Mouse (Mus musculus): ENCODE measurements around the gene Ypel2. TPM values are rescaled to one million over a fixed set of nuclear protein-coding genes. Genes with fewer than 3 reads are reported as not detected.

The Ypel2 gene
- polyA plus RNA-seq, 1 experiment from 2014 or later: 9.6 TPM

- 85% methylated on average over 4 of the region's 4 CpGs for WGBS
- H3K27ac ChIP-seq: no peak overlapping the region
Measured at GRCm38 (mm10) chr11:87018081-87018480, 24.6 kb upstream of the Ypel2 start.

GRCm38 (mm10) chr11:87015691-87016090 is 22.2 kb upstream of the Ypel2 start:
- Histone ChIP-seq H3K4me2 (replicated peaks) (no peak overlapping the region), H3K27ac (no peak overlapping the region), H3K4me3 (no peak overlapping the region), H3K4me1 (no peaks in the 10 kb centered on the region), H3K36me3 (no peaks in the 10 kb centered on the region), H3K27me3 (no peaks in the 10 kb centered on the region), H3K9me3 (replicated peaks) (no peaks in the 10 kb centered on the region), H3K9ac (no peak overlapping the region)
- ATAC-seq (ENCODE audit: low FRiP score): no peak
- WGBS: 83% methylated on average over 3 of the region's 3 CpGs

More at GRCm38 (mm10) chr11:87018081-87018480, 24.6 kb upstream of the Ypel2 start:
- Histone ChIP-seq H3K9ac (no peak overlapping the region), H3K4me3 (no peak overlapping the region), H3K9me3 (replicated peaks) (no peaks in the 10 kb centered on the region), H3K4me2 (replicated peaks) (no peak overlapping the region), H3K36me3 (no peaks in the 10 kb centered on the region), H3K4me1 (no peaks in the 10 kb centered on the region), H3K27me3 (no peaks in the 10 kb centered on the region)
- ATAC-seq (ENCODE audit: low FRiP score): no peak

GRCm38 (mm10) chr11:87010476-87010875 is 17.0 kb upstream of the Ypel2 start:
- Histone ChIP-seq H3K27me3 (no peaks in the 10 kb centered on the region), H3K4me2 (replicated peaks) (no peak overlapping the region), H3K4me1 (peaks cover 5% of the 10 kb centered on the region), H3K36me3 (no peaks in the 10 kb centered on the region), H3K9me3 (replicated peaks) (no peaks in the 10 kb centered on the region), H3K27ac (no peak overlapping the region), H3K9ac (no peak overlapping the region), H3K4me3 (no peak overlapping the region)
- 27% methylated on average over 9 of the region's 9 CpGs for WGBS
- ATAC-seq (ENCODE audit: low FRiP score): peak; percentile 66; the same call in 1 of the 2 replicates

- Histone ChIP-seq H3K9me3 (replicated peaks) (no peaks in the 10 kb centered on the region), H3K4me2 (replicated peaks) (no peak overlapping the region), H3K36me3 (no peaks in the 10 kb centered on the region), H3K4me1 (peaks cover 5% of the 10 kb centered on the region), H3K27ac (peak overlapping the region; percentile 64), H3K9ac (no peak overlapping the region), H3K4me3 (no peak overlapping the region), H3K27me3 (no peaks in the 10 kb centered on the region)
- peak; percentile 81 for ATAC-seq (ENCODE audit: low FRiP score)
- WGBS: 18% methylated on average over 8 of the region's 8 CpGs
Measured at GRCm38 (mm10) chr11:87007371-87007770, 13.9 kb upstream of the Ypel2 start.

GRCm38 (mm10) chr11:87004960-87005755 is 11.7 kb upstream of the Ypel2 start:
- WGBS: 64% methylated on average over 12 of the region's 12 CpGs
- ATAC-seq (ENCODE audit: low FRiP score): no peak
- no peaks in the 10 kb centered on the region for H3K36me3 ChIP-seq

GRCm38 (mm10) chr11:87002078-87002829 is 8.7 kb upstream of the Ypel2 start:
- Histone ChIP-seq H3K9ac (no peak overlapping the region), H3K4me3 (no peak overlapping the region), H3K4me1 (no peaks in the 10 kb centered on the region), H3K4me2 (replicated peaks) (no peak overlapping the region), H3K27me3 (no peaks in the 10 kb centered on the region), H3K36me3 (no peaks in the 10 kb centered on the region), H3K27ac (no peak overlapping the region), H3K9me3 (replicated peaks) (no peaks in the 10 kb centered on the region)
- no peak for ATAC-seq (ENCODE audit: low FRiP score)
- WGBS: 85% methylated on average over 10 of the region's 10 CpGs

More at GRCm38 (mm10) chr11:87004960-87005755, 11.7 kb upstream of the Ypel2 start:
- no peak overlapping the region for H3K9ac ChIP-seq
- no peaks in the 10 kb centered on the region for H3K9me3 ChIP-seq (replicated peaks)
- peaks cover 5% of the 10 kb centered on the region for H3K4me1 ChIP-seq
- no peak overlapping the region for H3K4me3 ChIP-seq
- no peaks in the 10 kb centered on the region for H3K27me3 ChIP-seq
- no peak overlapping the region for H3K4me2 ChIP-seq (replicated peaks)
- no peak overlapping the region for H3K27ac ChIP-seq

GRCm38 (mm10) chr11:87001217-87001616 is 7.7 kb upstream of the Ypel2 start:
- no peak overlapping the region for H3K27ac ChIP-seq
- WGBS: 87% methylated on average over 8 of the region's 8 CpGs

GRCm38 (mm10) chr11:86996266-86996665 is 2.8 kb upstream of the Ypel2 start:
- Histone ChIP-seq H3K27me3 (no peaks in the 10 kb centered on the region; the same call in 1 of the 2 replicates), H3K36me3 (no peaks in the 10 kb centered on the region), H3K9me3 (replicated peaks) (no peaks in the 10 kb centered on the region), H3K9ac (no peak overlapping the region), H3K4me1 (peaks cover 25% of the 10 kb centered on the region), H3K27ac (no peak overlapping the region), H3K4me3 (no peak overlapping the region), H3K4me2 (replicated peaks) (no peak overlapping the region)
- ATAC-seq (ENCODE audit: low FRiP score): no peak
- WGBS: 49% methylated on average over 2 of the region's 2 CpGs

More at GRCm38 (mm10) chr11:87001217-87001616, 7.7 kb upstream of the Ypel2 start:
- Histone ChIP-seq H3K4me2 (replicated peaks) (no peak overlapping the region), H3K4me1 (no peaks in the 10 kb centered on the region), H3K9ac (no peak overlapping the region), H3K27me3 (no peaks in the 10 kb centered on the region), H3K9me3 (replicated peaks) (no peaks in the 10 kb centered on the region), H3K4me3 (no peak overlapping the region), H3K36me3 (no peaks in the 10 kb centered on the region)
- ATAC-seq (ENCODE audit: low FRiP score): no peak

GRCm38 (mm10) chr11:86995625-86996221 is 2.2 kb upstream of the Ypel2 start:
- Histone ChIP-seq H3K36me3 (no peaks in the 10 kb centered on the region), H3K9ac (peak overlapping the region; percentile 32; the same call in 1 of the 2 replicates), H3K4me2 (replicated peaks) (no peak overlapping the region), H3K4me1 (peaks cover 28% of the 10 kb centered on the region), H3K4me3 (no peak overlapping the region), H3K27ac (peak overlapping the region; percentile 77), H3K27me3 (no peaks in the 10 kb centered on the region; the same call in 1 of the 2 replicates), H3K9me3 (replicated peaks) (no peaks in the 10 kb centered on the region)
- no peak for ATAC-seq (ENCODE audit: low FRiP score)
- 27% methylated on average over 6 of the region's 6 CpGs for WGBS

- H3K27me3 ChIP-seq: no peaks in the 10 kb centered on the region; the same call in 1 of the 2 replicates
- peaks cover 35% of the 10 kb centered on the region for H3K4me1 ChIP-seq
- no peak overlapping the region for H3K4me2 ChIP-seq (replicated peaks)
- no peak overlapping the region for H3K27ac ChIP-seq
- no peak for ATAC-seq (ENCODE audit: low FRiP score)
- 43% methylated on average over 10 of the region's 10 CpGs for WGBS
- H3K36me3 ChIP-seq: no peaks in the 10 kb centered on the region
- H3K9me3 ChIP-seq (replicated peaks): no peaks in the 10 kb centered on the region
- H3K9ac ChIP-seq: no peak overlapping the region
- no peak overlapping the region for H3K4me3 ChIP-seq
Measured at GRCm38 (mm10) chr11:86994791-86995624, 1.5 kb upstream of the Ypel2 start.

- Histone ChIP-seq H3K9ac (no peak overlapping the region; the same call in 1 of the 2 replicates), H3K27me3 (no peaks in the 10 kb centered on the region; the same call in 1 of the 2 replicates), H3K36me3 (no peaks in the 10 kb centered on the region), H3K4me2 (replicated peaks) (peak overlapping the region; percentile 89), H3K4me3 (peak overlapping the region; percentile 77), H3K4me1 (peaks cover 42% of the 10 kb centered on the region), H3K9me3 (replicated peaks) (no peaks in the 10 kb centered on the region), H3K27ac (0 out of 2 replicates have a peak overlapping the region, but pooled peaks have one; percentile 91)
- no peak for ATAC-seq (ENCODE audit: low FRiP score)
- 6% methylated on average over 5 of the region's 6 CpGs for WGBS
Measured at GRCm38 (mm10) chr11:86994330-86994729, 823 bp upstream of the Ypel2 start.
